Mouse (Mus musculus) spleen, adult 18-20 months (tissue): ENCODE data around the gene Apaf1.

Experiments used
- DNase-seq, 2 experiments: peaks; one replicate each; pipeline ENCODE4 v3.0.0; 2022; ENCODE audit warnings: mixed read lengths in 2 of 2

Apaf1 gene

DNA sequence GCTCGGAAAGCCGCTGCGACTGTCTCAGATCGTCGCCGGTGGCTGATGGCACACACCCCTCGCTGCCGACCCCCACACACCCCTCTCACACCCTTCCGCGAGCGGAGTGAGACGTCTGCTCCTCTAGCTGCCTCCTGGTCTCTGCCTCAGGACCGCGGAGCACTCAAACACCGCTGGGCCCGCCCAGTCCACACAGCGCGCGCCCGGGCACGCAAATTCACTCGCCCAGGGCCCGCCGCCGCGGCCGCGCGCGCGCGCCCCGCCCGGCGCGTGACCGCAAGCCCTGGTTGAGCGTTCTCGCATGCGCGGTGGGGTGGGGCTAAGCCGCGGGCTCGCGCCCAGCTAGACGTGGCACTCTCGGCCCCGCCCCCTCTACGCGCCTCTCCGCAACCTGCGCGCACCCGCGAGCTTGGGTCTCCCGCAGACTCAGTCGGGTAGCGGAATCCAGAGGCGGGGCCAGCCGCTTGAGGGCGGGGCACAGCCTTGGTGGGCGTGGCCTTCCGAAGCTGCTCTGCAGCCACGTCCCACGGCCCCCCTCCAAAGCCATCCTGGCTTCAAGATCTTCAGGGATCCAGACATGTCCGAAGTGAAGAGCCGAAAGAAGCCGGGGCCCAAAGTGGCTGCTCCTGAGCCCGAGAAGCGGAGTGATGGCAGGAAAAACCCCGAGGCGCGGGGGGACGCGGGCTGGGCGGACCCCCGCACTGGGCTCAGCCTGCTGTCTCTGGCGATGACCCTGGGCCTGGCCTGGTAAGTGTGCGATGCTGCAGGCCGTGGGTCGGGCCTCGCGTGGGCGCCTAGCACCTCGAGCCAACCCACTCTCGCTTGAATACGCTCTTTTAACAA, at the start of gene Apaf1, which contains the start of gene Ikbip:
Apaf1 (minus strand) TSS at position 221 of the 843 bp plus-strand sequence.
Ikbip (plus strand) TSS at position 391 of the 843 bp plus-strand sequence.
- DNase-seq = peak; percentile 100

DNA sequence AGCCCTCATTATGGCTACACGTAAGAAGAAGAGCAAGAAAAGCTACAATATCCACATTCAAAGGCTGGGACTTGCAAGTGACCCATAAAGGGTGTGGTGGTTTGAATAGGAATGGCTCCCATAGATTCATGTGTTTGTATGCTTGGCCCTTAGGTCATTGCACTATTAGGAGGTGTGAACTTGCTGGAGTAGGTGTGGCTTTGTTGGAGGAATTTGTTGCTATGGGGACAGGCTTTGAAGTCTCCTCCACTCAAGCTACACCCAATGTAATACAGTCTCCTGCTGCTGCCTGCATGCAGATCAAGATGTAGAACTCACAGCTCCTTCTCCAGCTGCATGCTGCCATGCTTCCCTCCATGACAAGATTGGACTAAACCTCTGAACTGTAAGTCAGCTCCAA, 49.0 kb upstream of the Apaf1 start:
- DNase-seq = no peak

DNA sequence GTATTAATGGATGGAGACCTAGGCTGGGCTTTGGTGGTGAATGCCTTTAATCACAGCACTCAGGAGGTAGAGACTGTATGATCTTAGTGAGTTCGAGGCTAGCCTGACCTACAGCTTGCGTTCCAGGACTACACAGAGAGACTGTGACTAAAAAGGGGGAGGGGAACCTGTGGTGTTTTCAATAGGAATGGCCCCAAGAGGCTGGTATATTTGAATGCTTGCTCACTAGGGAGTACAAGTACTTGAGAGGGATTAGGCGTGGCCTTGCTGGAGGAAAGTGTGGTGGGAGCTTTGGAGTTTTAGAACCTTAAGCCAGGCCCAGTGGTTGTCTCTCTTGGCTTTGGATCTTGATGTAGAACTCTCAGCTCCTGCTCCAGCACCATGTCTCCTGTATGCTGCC, 48.2 kb upstream of the Apaf1 start:
- no peak for DNase-seq

DNA sequence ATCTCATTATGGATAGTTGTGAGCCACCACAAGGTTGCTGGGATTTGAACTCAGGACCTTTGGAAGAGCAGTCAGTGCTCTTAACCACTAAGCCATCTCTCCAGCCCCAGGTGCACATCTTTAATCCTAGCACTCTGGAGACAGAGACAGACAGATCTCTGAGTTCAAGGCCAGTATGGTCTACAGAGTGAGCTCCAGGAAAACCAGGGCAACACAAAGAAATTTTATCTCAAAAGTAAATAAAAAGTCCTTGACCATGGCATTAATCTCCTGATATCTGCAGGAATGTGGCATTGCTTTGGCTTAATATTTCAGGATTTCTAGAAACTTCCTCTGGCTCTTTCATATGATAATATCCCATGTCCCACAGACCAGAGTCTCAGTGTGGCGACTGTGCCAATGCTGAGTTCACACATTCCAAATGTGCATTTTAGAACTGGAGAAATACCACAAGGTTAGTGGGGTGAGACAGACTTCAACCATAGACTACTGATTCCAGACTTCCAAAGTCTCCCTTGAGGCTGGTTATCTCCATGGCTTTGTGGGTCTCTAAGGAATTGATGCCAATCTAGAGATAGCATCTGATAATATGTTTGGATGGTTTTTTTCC, 46.1 kb upstream of the Apaf1 start:
- no peak for DNase-seq

DNA sequence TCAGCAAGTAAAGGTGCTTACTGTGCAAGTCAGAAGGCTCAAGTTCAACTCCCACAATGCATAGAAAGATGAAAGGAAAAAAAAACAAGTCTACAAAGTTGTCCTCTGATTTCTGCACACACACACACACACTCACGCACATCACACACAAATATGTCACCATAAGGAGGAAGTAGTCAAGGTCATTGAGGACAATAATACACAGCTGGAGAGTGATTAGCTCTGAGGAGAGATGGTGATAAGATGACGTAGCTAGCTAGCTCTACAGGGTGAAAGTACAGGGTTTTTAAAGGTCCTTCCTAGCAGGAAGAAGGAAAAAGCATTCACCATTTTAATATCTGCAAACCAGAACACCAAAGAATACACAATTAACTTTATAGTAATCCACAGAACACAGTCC, 44.8 kb upstream of the Apaf1 start:
- DNase-seq = no peak

DNA sequence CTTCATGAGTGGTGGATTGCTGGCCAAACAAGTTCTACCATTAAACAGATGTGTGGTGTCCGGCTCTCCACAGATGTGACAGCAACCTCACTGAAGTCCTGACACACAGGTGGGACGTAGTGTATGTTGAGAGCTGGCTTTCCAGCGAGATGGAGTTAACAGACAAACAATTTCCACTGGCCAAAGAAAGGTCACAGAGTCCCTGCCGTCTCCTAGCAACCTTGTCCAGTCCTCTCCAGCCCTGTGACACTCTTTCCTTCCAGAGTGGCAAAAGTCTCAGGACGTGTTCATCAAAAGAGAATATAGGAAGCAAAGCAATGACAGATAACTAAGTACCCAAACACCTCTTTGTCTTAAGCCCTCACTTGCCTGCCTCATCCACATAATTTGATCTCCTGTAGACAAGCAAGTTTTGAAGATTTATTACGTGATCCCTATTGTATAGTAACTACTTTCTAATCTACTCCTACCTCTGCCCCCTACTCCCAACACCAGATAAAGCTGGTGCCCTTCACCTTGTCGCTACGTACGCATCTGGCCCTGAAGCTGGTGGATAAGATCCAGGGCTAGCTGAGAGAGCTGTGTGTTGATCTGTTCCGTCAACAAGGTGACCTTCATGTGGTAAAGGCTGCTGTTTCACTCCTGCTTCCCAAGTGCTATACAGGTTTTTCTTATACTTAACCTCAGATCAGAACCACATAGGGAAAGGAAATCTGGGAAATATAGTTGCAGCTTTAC, 44.2 kb upstream of the Apaf1 start:
- DNase-seq = no peak

DNA sequence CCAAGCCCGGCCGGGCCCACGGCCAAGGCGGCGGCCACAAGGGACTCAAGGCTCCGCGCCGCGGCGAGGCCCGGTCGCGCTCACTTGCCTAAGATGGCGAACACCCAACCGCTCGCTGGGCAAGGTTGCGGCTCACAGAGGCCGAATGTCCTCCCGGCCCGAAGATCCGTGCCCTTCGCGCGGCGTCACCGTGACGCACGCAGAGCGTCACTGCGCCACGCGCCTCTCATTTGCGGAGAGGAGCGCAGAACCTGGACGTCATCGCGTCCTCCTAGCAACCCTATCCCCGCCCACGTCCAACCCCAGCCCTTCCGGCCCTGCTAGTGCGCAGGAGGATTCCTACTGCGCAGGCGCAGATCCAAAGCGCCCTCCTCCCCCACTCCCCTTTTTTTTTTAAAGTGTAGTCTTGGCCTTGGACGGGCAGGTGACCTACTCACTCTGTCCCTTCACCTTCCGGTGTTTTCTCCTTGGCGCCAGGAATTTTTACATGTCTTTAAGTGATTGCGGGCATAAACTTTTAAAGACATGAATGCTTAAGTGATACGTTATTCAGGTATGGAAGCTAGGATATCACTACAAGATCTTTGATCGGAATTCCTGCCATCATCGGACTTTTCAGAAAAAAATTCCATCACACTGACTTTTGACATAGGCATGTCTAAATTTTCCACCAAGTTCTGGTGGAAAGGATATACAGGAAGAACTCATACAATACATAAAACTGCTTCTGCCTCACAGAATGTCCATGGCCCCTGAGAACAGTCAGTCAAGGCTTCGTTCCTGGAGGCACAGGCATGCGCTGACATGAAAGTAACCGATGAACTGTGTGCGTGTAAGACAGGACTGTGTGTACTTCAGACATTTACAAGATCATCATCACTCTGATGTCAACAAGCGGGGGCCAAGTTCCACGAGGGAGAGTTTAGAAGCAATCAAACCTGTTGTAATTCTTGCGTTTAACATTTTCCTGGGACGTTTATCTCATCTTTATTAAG, 41.6 kb upstream of the Apaf1 start, which contains the start of gene Slc25a3:
Slc25a3 (minus strand) TSS at position 232 of the 995 bp plus-strand sequence.
- peak; percentile 97 to 98 for DNase-seq

DNA sequence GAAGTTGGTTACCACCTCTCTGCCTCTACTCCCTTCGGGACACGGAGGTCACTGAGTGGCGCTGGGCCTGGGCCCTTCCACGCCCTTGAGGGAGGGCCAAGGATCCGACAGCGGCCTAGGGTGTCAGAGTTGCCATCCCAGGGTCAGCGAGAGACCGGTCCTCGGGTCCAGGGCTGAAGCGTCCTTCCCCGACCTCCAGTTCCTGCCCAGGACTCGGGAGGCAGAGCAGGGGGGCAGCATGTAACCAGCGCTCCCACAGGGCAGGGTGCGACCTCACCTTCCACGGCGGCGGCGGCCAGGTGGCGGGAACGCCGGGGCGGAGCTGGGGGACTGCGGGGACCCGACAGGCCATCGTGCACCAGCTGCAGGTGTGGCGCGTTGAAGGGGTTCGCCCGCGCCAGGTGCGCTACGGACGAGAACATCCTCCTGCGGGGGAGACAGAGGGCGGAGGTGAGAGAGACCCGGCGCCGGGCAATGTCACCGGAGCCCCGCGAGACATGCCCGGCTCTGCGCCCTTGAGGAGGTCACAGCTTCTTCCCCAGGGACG, 40.8 kb upstream of the Apaf1 start:
- DNase-seq = no peak

DNA sequence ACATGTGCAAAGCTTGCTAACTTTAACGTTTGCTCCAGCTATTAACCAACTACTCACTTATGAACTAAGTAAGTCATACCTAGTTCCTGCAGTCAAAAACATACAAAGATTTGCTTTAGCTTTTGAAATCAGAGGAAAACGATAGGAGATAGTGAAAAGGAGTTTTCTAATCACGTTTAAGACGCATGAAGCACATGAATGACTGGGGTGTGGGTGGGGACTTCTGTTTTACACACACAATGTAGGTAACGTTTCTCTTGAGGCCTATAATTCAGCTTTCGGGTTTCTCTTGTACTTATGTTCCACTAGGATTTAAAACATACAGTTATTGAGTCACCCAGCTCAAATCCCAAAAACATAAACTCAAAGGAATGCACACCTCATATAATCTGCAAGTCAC, 40.1 kb upstream of the Apaf1 start:
- no peak for DNase-seq

DNA sequence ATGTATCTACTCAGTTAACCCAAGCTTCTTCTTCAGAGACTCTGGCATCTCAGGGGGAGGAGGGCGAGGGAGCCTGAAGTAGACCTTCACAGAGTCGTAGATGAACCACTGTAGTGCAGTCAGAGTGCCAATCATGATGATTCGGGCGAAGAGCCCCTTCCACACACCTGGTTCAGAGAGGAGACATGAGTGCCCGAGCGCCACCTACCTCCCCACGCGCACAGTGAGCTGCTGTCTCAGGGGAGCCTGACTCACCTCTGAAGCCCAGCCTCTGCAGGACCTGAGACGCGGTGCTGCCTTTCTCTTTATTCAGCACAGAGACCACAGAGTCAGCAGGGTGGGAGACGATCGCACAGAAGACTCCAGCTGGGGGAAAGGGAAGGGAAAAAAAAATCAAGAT, 34.4 kb upstream of the Apaf1 start:
- DNase-seq = no peak

DNA sequence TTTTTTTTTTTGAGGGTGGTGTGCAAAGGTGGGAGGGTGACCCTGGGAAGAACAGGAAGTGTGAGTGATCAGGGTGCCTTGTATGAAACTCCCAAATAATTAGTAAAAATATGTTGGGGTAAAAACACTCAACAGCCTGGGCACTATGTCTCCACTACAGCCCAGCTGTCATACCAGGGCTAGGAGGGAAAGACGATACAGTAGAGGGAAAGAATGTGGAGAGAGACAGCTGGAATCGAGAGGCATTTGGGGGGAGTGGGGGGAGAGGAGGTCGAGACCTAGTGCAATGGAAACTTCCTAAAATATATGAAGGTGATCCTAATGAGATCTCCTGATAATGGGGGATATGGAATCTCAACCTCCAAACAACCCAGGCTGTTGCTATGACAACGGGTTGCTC, 27.3 kb upstream of the Apaf1 start:
- no peak for DNase-seq

DNA sequence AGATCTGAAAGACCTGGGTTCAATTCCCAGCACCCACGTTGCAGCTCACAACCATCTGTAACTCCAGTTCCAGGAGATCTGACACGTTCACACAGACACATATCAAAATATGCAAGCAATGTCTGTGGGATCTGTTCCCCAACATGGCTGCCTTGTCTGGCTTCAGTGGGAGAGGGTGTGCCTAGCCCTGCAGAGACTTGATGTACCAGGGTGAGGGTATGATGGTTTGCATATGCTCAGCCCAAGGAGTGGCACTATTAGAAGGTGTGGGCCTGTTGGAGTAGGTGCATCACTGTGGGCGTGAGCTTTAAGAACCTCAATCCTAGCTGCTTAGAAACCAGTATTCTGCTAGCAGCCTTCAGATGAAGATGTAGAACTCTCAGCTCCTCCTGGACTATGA, 23.4 kb upstream of the Apaf1 start:
- no peak for DNase-seq

DNA sequence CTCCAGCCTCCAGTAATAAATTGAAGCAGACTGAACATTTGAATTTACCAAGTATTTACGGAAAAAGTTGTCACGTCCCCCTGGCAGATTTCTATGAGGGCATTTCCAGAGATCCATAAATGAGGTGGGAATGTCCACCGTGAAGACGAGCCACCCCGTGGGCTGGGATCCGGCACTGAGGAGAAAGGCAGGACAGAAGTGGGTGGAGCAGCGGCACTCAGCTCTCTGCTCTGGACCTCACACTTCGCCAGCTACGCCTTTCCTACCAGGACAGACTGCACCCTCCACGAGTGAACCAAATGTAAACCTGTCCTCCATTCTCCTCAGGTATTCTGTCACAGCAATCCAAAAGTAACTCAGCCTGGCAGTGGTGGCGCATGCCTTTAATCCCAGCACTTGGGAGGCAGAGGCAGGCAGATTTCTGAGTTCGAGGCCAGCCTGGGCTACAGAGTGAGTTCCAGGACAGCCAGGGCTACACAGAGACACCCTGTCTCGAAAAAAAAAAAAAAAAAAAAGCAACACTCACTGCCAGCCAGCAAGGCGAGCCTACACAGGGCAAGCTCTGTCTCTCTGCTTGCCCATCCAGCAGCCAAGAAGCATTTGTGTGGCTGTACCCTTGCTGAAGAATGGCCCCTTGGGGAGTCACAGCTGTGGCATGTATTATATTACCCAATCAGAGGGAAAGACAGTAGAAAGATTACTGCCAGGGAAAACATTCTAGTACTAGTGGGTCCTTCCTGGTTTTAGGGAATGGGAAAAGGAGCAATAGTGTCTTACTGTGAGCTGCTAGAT, 20.4 kb upstream of the Apaf1 start:
- no peak for DNase-seq

DNA sequence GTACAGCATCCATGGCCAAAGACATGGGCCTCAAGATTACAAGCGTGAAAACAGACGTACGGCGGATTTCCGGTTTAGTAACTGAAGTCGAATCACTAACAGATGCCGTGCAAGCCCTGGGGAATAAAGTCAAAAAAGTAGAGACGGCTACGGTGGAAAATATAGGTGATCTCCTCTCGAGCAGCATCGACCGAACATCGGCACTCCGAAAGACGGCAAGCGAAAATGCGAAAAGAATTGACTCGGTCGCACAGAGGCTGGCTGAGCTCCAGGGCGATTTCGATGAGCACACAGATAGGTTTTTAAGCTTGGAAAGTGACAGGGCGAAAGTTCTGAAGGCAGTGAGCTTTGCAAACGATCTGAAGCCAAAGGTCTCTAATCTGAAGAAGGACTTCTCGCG, 19.4 kb upstream of the Apaf1 start:
- no peak for DNase-seq

DNA sequence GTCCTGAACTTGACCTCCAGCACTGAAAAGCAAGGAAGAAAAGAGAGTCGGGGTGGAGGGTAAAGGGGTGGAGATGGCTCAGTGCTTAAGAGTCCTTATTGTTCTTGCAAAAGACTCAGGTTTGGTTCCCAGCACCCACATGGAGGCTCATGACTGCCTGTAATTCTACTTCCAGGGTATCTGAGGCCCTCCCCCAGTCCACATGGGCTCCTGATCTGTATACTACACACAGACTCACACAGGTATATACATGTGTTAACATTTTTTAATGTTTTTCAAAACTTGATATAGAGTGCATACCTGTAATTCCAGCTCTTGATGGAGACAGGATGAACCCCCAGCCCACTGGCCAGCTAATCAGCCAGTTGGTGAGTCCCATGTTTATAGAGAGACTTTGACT, 17.5 kb upstream of the Apaf1 start:
- no peak for DNase-seq

DNA sequence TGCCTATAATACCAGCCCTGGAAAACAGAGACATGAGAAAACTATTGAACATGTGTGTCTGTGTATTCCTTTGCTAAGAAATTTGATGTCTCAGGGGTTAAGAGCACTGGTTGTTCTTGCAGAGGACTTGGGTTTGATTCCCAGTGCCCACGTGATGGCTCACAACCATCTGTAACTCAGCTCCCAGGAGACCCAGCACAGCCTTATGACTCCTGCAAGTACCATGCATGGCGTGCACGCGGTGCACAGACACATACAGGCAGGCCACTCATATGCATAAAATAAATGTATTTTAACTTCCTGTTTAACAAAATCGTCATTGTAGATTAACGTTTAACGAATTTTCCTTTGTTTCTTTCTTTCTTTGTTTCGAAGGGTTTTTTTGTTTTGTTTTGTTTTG, 15.5 kb upstream of the Apaf1 start:
- DNase-seq = no peak

DNA sequence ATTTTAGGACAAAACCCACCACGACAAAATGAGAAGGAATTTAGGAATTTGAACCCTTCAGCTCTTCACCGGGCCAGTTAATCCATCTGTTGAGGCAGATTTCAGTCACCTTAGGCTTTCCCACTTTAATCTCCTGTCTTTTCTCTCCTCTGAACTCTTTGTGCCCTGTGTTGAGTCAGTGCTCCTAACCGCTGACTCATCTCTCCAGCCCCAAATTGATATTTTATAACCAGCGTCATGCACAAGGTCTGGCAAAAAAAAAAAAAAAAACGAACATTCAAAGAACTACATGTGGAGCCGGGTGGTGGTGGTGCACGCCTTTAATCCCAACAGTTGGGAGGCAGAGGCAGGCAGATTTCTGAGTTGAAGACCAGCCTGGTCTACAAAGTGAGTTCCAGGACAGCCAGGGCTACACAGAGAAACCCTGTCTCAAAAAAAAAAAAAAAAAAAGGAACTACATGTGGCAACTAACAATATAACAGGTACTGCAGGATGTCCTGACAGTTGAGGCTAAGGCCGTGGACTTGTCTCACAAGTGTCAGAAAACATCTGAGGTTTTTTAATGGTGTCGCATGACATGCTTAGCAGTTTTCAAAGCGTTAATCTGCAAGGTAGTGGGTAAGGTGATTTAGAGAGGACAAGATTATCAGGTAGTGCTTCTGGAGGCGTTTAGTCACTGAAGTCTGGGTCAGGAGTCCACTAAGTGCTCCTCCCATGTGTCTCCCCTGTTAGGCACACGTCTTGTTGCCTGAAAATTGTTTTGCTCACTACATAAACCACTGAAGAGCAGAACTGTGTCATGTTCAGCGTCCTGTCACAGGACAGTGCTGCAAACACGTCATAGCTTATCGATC, 11.9 kb upstream of the Apaf1 start:
- DNase-seq = no peak

DNA sequence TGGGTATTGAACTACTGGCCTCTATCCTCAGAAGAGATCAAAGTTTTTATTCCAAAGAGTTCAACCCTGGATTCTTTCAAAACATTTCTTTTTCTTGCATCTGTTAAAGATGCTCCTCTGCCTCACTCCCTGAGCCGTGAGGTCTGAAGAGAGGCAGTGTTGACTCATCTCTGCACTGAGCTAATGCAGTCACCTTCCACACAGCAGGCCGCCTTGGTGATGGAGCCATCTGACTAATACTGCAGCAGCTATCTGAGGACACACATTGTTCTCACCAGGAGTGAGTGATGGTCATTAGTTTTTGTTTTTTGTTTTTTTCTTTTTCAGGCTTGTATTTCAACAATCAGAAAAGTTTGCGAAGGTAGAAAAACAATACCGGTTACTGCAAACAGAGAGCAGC, 10.2 kb upstream of the Apaf1 start:
- DNase-seq = no peak

DNA sequence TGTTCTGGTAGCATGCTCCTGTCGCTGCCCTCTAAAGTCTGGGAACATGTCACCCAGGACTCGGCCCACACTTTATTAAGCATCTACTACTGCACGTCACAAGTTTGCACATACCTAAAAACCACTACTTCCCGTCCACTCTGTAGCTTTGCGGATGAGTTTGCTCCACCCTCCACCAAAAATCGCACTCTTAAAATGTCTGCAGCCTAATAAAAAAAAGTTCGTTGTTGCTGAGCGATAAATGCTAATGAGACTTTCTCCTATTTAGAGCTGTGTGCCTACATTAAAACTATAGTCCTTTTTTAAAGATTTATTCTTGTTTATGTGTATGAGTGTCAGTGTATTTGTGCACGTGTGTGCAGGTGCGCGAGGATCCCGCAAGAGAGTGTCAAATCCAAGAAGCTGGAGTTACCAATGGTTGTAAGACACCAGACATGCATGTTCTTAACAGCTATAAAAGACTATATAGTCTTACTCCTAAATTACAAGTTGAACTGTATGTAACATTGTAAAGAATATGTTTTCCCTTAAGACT, 890 bp upstream of the Apaf1 start:
- no peak for DNase-seq

DNA sequence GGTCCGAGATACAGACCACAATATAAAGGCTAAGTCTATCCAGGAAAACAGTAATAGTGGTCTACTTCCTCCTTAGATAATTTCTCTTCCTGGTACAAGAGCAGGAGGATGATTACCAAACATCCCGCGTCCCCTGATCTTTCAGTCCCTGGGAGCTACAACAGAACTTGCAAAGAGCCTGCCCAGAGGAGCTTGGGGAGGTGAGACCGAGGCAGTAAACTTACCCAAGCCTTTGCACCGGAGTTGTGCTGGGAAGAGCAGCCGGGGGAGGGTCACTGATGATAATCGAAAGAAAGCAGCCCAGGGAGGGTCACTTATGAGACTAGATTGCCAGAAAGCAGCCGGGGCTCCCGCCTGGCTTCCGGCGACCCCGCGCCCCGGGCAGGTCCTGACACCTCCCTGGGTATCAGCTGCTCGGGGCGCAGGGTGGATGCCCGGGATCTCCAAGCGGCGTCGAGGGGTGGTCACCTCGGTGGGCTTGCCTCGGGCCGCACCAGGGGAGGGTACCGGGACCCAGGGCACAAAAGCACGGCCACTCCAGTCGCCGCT, 537 bp downstream of the Apaf1 start:
- no peak for DNase-seq
